Comparison of ENCODE assay signal across 22 mouse cellular contexts in the genomic region with DNA sequence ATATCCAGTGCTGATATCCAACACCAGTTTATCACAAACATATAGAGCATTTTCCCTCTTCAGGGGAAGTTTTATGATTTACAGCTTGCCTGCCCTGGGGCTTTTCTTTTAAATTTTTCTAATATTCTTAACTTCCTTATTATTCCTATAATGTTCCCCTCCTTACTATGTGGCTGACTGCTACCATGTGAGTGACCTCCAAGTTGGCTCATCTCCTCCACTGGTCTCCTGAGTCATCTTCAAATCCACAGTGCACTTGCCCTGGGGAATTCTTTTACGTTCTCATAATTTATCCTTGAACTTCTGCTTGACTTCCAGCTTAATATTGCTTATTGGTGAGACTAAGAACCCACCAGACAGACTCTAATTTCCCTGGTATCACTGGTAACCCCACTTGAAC.
DNase-seq lines count a peak whose midpoint lies in the region; ATAC-seq lines count a peak whose summit lies in the region.
"Had no signal": no experiment of that assay in that cellular context is flagged by ENCODE, and none has a peak within 500 bp of the region (broad histone marks: within the 10 kb centered on the region; RNA-seq: fewer than 3 reads in every experiment).

No protein-coding gene starts in this region.

- H3K4me1 ChIP-seq in hindbrain, embryonic 11.5 days (replicated peaks; ENCODE audit: control insufficient read depth, insufficient read depth, low read length): no peaks in the 10 kb centered on the region
- H3K4me1 ChIP-seq: embryonic facial prominence, embryonic 13.5 days; embryonic facial prominence, embryonic 15.5 days; forebrain, embryonic 10.5 days; forebrain, embryonic 12.5 days had no signal

- H3K36me3 ChIP-seq in hindbrain, embryonic 11.5 days (ENCODE audit: control insufficient read depth, insufficient read depth, low read length): no peaks in the 10 kb centered on the region
- H3K36me3 ChIP-seq: embryonic facial prominence, embryonic 13.5 days; embryonic facial prominence, embryonic 15.5 days; forebrain, embryonic 10.5 days; forebrain, embryonic 12.5 days had no signal

- no peaks in the 10 kb centered on the region for H3K9me3 ChIP-seq in hindbrain, embryonic 11.5 days (ENCODE audit: control insufficient read depth, low read length)
- H3K9me3 ChIP-seq: embryonic facial prominence, embryonic 13.5 days; embryonic facial prominence, embryonic 15.5 days; forebrain, embryonic 10.5 days; forebrain, embryonic 12.5 days had no signal

- ATAC-seq in hindbrain, embryonic 11.5 days (ENCODE audit: low FRiP score): no peak
- ATAC-seq: activated CD4-positive, CD25-positive, alpha-beta regulatory T cell, adult 4 months; forebrain, embryonic 14.5 days; forebrain, embryonic 16.5 days; Patski had no signal

- 85% methylated on average over 1 of the region's 1 CpGs for WGBS in hindbrain, embryonic 11.5 days

- no peak overlapping the region for H3K9ac ChIP-seq in hindbrain, embryonic 11.5 days (ENCODE audit: low read depth, low read length)
- H3K9ac ChIP-seq: embryonic facial prominence, embryonic 13.5 days; embryonic facial prominence, embryonic 15.5 days; forebrain, embryonic 12.5 days had no signal

- no peak overlapping the region for H3K27ac ChIP-seq in hindbrain, embryonic 11.5 days (ENCODE audit: low read depth, low read length)
- H3K27ac ChIP-seq: embryonic facial prominence, embryonic 13.5 days; embryonic facial prominence, embryonic 15.5 days; forebrain, embryonic 10.5 days; forebrain, embryonic 12.5 days had no signal

- no peak overlapping the region for H3K4me2 ChIP-seq in hindbrain, embryonic 11.5 days (replicated peaks; ENCODE audit: low read depth, low read length)
- H3K4me2 ChIP-seq: embryonic facial prominence, embryonic 13.5 days; embryonic facial prominence, embryonic 15.5 days; forebrain, embryonic 12.5 days had no signal

- H3K27me3 ChIP-seq in hindbrain, embryonic 11.5 days (ENCODE audit: control insufficient read depth, insufficient read depth, low read length): no peaks in the 10 kb centered on the region
- H3K27me3 ChIP-seq: embryonic facial prominence, embryonic 13.5 days; embryonic facial prominence, embryonic 15.5 days; forebrain, embryonic 12.5 days; Patski had no signal

- no peak overlapping the region for H3K4me3 ChIP-seq in hindbrain, embryonic 11.5 days (ENCODE audit: low read depth, low read length)
- H3K4me3 ChIP-seq: embryonic facial prominence, embryonic 13.5 days; embryonic facial prominence, embryonic 15.5 days; erythroblast, embryonic 14.5 days; forebrain, embryonic 10.5 days; forebrain, embryonic 12.5 days had no signal

- DNase-seq in adrenal gland, adult 2 months: peak; percentile 14
- no peak for DNase-seq in adrenal gland, adult 8-10 months
- DNase-seq in 3134 (ENCODE audit: extremely low read depth, insufficient read length, low spot score) (peak; percentile 63), 3T3-L1 (ENCODE audit: low read depth, low spot score) (peak; percentile 95)
- no peak for DNase-seq in hindbrain, embryonic 11.5 days (ENCODE audit: low spot score)
- no peak for DNase-seq in cerebellum, adult 18-20 months
- DNase-seq: adrenal gland, postnatal 14 days; cerebellum, adult 11-12 months; cerebellum, adult 8-10 months; cerebellum, adult 9-11 months; cerebellum, postnatal 14 days; cerebellum, postnatal 36 days; embryo, embryonic 11 days had no signal

Comparison
In these comparisons a context has a peak if more than half of its experiments do, and no peak if none do; other contexts are left out.
1. DNase-seq: peak in adrenal gland, adult 2 months (single experiment), 3134 (single experiment) and 3T3-L1 (single experiment); none in adrenal gland, adult 8-10 months (single experiment), hindbrain, embryonic 11.5 days (single experiment) and cerebellum, adult 18-20 months (0 of 2).